Mouse (Mus musculus) activated CD4-positive, CD25-positive, alpha-beta regulatory T cell (primary cell): ENCODE measurements around the gene Prkaca. TPM values are rescaled to one million over a fixed set of nuclear protein-coding genes. Genes with fewer than 3 reads are reported as not detected.

ENCODE experiments used
- polyA plus RNA-seq, 2 experiments: library from polyadenylated mRNA; unstranded; fragments of 100-300 nt; shearing (Covaris generic); gene quantifications; one replicate each; pipeline ENCODE4 v1.2.1; 2017

The Prkaca gene
- 10 to 100 TPM; 54.6 to 58.2 TPM for polyA plus RNA-seq

GRCm38 (mm10) chr8:83972150-83973120 is at the start of gene Prkaca:
TSS of gene Prkaca (plus strand) at chr8:83972993.

GRCm38 (mm10) chr8:83955106-83955957 is 17.5 kb upstream of the Prkaca start, which contains the start of the genes Gm10644 and Asf1b:
TSS of gene Gm10644 (minus strand) at chr8:83955205.
TSS of gene Asf1b (plus strand) at chr8:83955507.

GRCm38 (mm10) chr8:83997511-83998141 is 24.8 kb downstream of the Prkaca start, which contains the start of gene Samd1:
TSS of gene Samd1 (plus strand) at chr8:83997672.

GRCm38 (mm10) chr8:84001281-84002000 is 28.6 kb downstream of the Prkaca start, which contains the start of gene 1700067K01Rik:
TSS of gene 1700067K01Rik (plus strand) at chr8:84001502.

GRCm38 (mm10) chr8:84011705-84012498 is 39.1 kb downstream of the Prkaca start, which contains the start of gene 2210011C24Rik:
TSS of gene 2210011C24Rik (minus strand) at chr8:84012171.

GRCm38 (mm10) chr8:84021096-84021495 is 48.3 kb downstream of the Prkaca start, which contains the start of gene Palm3:
TSS of gene Palm3 (plus strand) at chr8:84021471.

GRCm38 (mm10) chr8:84042066-84042947 is 69.5 kb downstream of the Prkaca start, which contains the start of gene Il27ra:
TSS of gene Il27ra (minus strand) at chr8:84042589.

GRCm38 (mm10) chr8:84044900-84045299 is 72.1 kb downstream of the Prkaca start, which contains the start of gene Rln3:
TSS of gene Rln3 (minus strand) at chr8:84045000.

Other genes starting within 250 kb of the Prkaca start
- gene Adgre5, start 231.7 kb upstream of the Prkaca start, polyA plus RNA-seq: 100 to 1,000 TPM; 251 to 404 TPM
- 10 to 100 TPM in 1 of 2 experiments, 1 to 10 TPM in 1; 7.8 to 15.3 TPM for gene Adgrl1, start 72.9 kb upstream of the Prkaca start, polyA plus RNA-seq
- gene Gm10644, start 17.8 kb upstream of the Prkaca start, polyA plus RNA-seq: under 1 TPM; 0.24 to 0.63 TPM
- gene Asf1b, start 17.5 kb upstream of the Prkaca start, polyA plus RNA-seq: 10 to 100 TPM; 40.2 to 42.2 TPM
- 10 to 100 TPM in 1 of 2 experiments, 1 to 10 TPM in 1; 9.1 to 11.7 TPM for gene Samd1, start 24.7 kb downstream of the Prkaca start, polyA plus RNA-seq
- under 1 TPM; 0.12 to 0.36 TPM for gene 1700067K01Rik, start 28.5 kb downstream of the Prkaca start, polyA plus RNA-seq
- gene 2210011C24Rik, start 39.2 kb downstream of the Prkaca start, polyA plus RNA-seq: 1 to 10 TPM; 4.0 to 4.1 TPM
- 10 to 100 TPM; 10.1 to 13.4 TPM for gene Palm3, start 48.5 kb downstream of the Prkaca start, polyA plus RNA-seq
- 100 to 1,000 TPM; 260 to 302 TPM for gene Il27ra, start 69.6 kb downstream of the Prkaca start, polyA plus RNA-seq
- gene Rln3, start 72.0 kb downstream of the Prkaca start, polyA plus RNA-seq: 100 to 1,000 TPM; 167 to 253 TPM
- gene Gm10643, start 92.1 kb downstream of the Prkaca start, polyA plus RNA-seq: 1 to 10 TPM; 1.8 to 2.1 TPM
- gene Rfx1, start 93.8 kb downstream of the Prkaca start, polyA plus RNA-seq: 10 to 100 TPM; 14.4 to 40.5 TPM
- gene Dcaf15, start 131.8 kb downstream of the Prkaca start, polyA plus RNA-seq: 10 to 100 TPM; 32.6 to 41.2 TPM
- gene Podnl1, start 153.0 kb downstream of the Prkaca start, polyA plus RNA-seq: 10 to 100 TPM; 17.6 to 39.5 TPM
- 10 to 100 TPM; 28.8 to 41.8 TPM for gene Cc2d1a, start 174.9 kb downstream of the Prkaca start, polyA plus RNA-seq
- 1 to 10 TPM in 1 of 2 experiments, under 1 TPM in 1; 0.31 to 1.4 TPM for gene 4930432K21Rik, start 175.0 kb downstream of the Prkaca start, polyA plus RNA-seq
- gene Nanos3, start 212.2 kb downstream of the Prkaca start, polyA plus RNA-seq: 1 to 10 TPM; 1.3 to 4.5 TPM